Mouse (Mus musculus): ENCODE data around the gene Gm21773. TPM values are rescaled to one million over a fixed set of nuclear protein-coding genes. Genes with fewer than 3 reads are reported as not detected.
"Not testable (repeated sequence)": the region's sequence is repeated elsewhere in the genome, so short reads cannot be mapped to it uniquely, and the experiment has no call there.

The Gm21773 gene
- polyA plus RNA-seq (2011; ENCODE audit: insufficient read depth, insufficient read length, low replicate concordance, missing spikeins) = not detected in 2 replicates

DNA sequence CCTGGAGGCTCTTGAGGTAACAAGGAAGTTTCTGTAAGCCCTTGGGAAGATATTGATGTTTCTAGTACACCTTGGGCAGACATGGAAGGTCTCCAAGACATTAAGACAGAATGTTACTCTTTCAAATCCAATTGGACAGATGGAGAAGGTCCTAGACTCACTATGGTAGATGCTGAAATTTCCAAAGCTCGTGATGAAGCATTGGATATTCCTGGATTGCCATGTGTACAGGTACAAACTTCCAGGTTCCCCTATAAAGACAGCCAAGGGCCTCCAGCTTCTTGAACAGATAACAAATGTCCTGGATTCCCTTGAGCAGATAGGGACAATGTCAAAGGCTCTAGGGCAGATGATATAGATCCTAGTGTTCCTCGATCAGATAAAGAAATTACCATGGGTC, at the start of gene Gm21773:
Gene Gm21773 (minus strand): TSS at position 101 of the 400 bp plus-strand sequence.
- not testable (repeated sequence) for H3K4me3 ChIP-seq (replicated peaks; ENCODE audit: control insufficient read depth, low read depth, low read length); H3K27ac ChIP-seq (ENCODE audit: control insufficient read depth, insufficient read depth, low read depth, low read length, poor library complexity); H3K4me1 ChIP-seq (ENCODE audit: control insufficient read depth, insufficient read depth, low read length)
- no CpG with 5 or more reads among the region's 2 CpGs for WGBS
